Mouse (Mus musculus): Measurements from ENCODE around the gene Lhpp. TPM values are rescaled to one million over a fixed set of nuclear protein-coding genes. Genes with fewer than 3 reads are reported as not detected.

The Lhpp gene
- polyA plus RNA-seq, 1 experiment from 2014 or later = 9.3 TPM

DNA sequence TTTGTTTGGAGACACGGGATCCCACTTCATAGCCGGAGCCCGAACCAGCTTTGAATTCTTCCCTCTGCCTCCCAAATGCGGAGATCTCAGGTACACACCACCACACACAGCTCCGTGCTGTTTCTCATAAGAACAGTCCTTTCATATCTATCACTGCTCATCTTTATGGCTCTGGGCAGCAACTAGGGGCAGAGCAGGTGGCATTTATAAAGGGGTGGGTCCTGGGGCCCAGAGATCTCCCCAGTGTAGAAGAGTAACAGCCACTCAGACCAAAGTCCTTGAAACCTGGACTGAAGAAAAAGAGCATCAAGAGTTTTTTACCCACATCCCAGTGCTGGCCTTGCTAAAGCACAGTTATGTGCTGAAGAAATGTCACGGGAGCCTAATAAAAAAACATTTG lies 29.9 kb upstream of the Lhpp start:
- TF ChIP-seq CTCF (IDR thresholded peaks at IDR 0.05; ENCODE audit: low read depth) (no peak), EP300 (optimal IDR thresholded peaks at IDR 0.05) (no peak)
- H3K4me3 ChIP-seq (ENCODE audit: low read depth, low read length) = no peak overlapping the region
- 64% methylated on average over 6 of the region's 6 CpGs for WGBS
- DNase-seq (ENCODE audit: low spot score) (no peak), ATAC-seq (ENCODE audit: low FRiP score, low TSS enrichment) (no peak)
- no peaks in the 10 kb centered on the region for H3K9me3 ChIP-seq (ENCODE audit: control insufficient read depth, low read length)
- no peak overlapping the region for H3K4me2 ChIP-seq (replicated peaks; ENCODE audit: low read depth)
- no peak overlapping the region for H3K27ac ChIP-seq (replicated peaks)
- H3K36me3 ChIP-seq (ENCODE audit: control insufficient read depth, insufficient read depth, low read length) = no peaks in the 10 kb centered on the region
- H3K4me1 ChIP-seq (replicated peaks; ENCODE audit: control insufficient read depth, insufficient read depth) = no peaks in the 10 kb centered on the region
- H3K9ac ChIP-seq (ENCODE audit: low read length) = no peak overlapping the region
- H3K27me3 ChIP-seq (ENCODE audit: control insufficient read depth, insufficient read depth, low read length) = no peaks in the 10 kb centered on the region

DNA sequence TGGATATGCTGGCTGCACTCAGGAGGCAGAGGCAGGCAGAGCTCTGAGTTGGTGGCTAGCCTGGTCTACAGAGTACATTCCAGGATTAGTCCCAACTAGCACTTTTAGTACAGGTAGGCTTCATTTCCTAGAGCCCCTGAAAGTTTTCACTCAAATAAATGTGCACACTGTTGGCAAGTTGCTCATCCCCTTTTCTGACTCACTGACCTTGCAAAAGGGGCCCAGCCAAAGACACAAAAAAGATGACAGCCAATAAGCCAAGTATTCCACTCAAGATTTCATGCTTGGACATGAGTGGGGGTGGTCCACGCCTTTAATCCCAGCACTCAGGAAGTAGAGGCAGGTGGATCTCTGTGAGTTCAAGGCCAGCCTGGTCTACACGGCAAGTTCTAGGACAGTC lies 29.0 kb upstream of the Lhpp start:
- TF ChIP-seq CTCF (IDR thresholded peaks at IDR 0.05; ENCODE audit: low read depth) = no peak
- TF ChIP-seq EP300 (optimal IDR thresholded peaks at IDR 0.05) = no peak
- 90% methylated on average over 2 of the region's 2 CpGs for WGBS
- H3K9me3 ChIP-seq (ENCODE audit: control insufficient read depth, low read length) = no peaks in the 10 kb centered on the region
- no peak overlapping the region for H3K4me2 ChIP-seq (replicated peaks; ENCODE audit: low read depth)
- no peak overlapping the region for H3K4me3 ChIP-seq (ENCODE audit: low read depth, low read length)
- no peaks in the 10 kb centered on the region for H3K27me3 ChIP-seq (ENCODE audit: control insufficient read depth, insufficient read depth, low read length)
- H3K9ac ChIP-seq (ENCODE audit: low read length) = no peak overlapping the region
- no peaks in the 10 kb centered on the region for H3K4me1 ChIP-seq (replicated peaks; ENCODE audit: control insufficient read depth, insufficient read depth)
- H3K27ac ChIP-seq (replicated peaks) = no peak overlapping the region
- no peak for DNase-seq (ENCODE audit: low spot score)
- no peaks in the 10 kb centered on the region for H3K36me3 ChIP-seq (ENCODE audit: control insufficient read depth, insufficient read depth, low read length)
- ATAC-seq (ENCODE audit: low FRiP score, low TSS enrichment) = no peak

DNA sequence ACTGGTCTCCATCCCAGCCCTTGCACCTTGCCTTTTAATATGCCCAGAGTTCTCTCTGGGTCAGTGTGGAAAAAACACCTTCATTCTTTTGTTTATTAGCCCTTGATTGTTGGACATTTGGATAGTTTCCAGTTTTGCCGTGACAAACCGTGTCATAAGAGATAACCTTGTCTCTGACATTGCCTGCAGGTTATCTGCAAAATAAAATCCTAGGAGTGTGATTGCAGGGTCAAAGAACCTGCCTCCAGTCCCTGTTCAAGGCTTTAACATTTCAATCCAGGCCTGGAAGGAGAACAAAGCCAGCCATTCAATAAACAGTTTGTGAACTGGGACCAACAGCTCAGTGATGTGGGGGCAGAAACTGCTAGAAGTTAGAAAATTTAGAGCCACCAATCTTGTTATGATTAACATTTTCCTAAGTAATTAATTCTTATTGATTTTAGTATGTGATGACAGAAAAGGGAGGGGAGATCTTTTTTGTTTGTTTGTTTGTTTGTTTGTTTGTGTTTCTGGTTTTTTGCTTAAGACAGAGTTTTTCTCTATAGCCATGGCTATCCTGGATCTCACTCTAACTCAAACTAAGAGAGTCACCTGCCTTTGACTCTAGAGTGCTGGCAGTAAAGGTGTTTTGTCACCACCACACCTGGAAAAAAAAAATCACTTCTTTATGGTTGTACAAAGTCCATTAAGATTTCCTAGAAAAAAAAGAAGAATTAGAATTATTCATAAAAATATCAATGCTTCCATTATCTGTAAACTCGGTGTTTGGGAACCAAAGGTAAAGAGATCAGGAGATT lies 24.5 kb upstream of the Lhpp start:
- DNase-seq (ENCODE audit: low spot score) (no peak), ATAC-seq (ENCODE audit: low FRiP score, low TSS enrichment) (no peak)
- no peak overlapping the region for H3K27ac ChIP-seq (replicated peaks)
- no peaks in the 10 kb centered on the region for H3K9me3 ChIP-seq (ENCODE audit: control insufficient read depth, low read length)
- no peaks in the 10 kb centered on the region for H3K36me3 ChIP-seq (ENCODE audit: control insufficient read depth, insufficient read depth, low read length)
- WGBS = 50% methylated on average over 3 of the region's 3 CpGs
- H3K27me3 ChIP-seq (ENCODE audit: control insufficient read depth, insufficient read depth, low read length) = no peaks in the 10 kb centered on the region
- H3K9ac ChIP-seq (ENCODE audit: low read length) = no peak overlapping the region
- H3K4me1 ChIP-seq (replicated peaks; ENCODE audit: control insufficient read depth, insufficient read depth) = no peaks in the 10 kb centered on the region
- TF ChIP-seq CTCF (IDR thresholded peaks at IDR 0.05; ENCODE audit: low read depth) (no peak), EP300 (optimal IDR thresholded peaks at IDR 0.05) (no peak)
- H3K4me2 ChIP-seq (replicated peaks; ENCODE audit: low read depth) = no peak overlapping the region
- H3K4me3 ChIP-seq (ENCODE audit: low read depth, low read length) = no peak overlapping the region

DNA sequence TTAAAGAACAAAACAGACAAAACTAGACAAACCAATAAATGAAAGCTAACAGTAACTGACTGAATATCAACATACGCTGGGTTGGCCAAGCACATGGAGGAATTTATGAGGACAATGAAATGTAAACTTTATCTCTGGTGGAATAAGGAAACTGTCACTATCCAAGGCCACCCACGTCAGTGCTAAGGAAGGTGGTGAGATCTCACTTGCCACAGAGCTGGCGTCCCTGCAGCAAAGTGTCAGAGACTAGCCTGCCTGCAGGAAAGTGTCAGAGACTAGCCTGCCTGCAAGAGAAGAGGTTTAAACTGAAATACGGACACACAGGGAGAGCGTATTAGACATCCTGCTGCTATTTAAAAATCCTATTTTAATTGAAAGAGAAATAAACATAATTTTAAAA lies 23.3 kb upstream of the Lhpp start:
- H3K9ac ChIP-seq (ENCODE audit: low read length) = no peak overlapping the region
- no peak overlapping the region for H3K4me2 ChIP-seq (replicated peaks; ENCODE audit: low read depth)
- H3K27me3 ChIP-seq (ENCODE audit: control insufficient read depth, insufficient read depth, low read length) = no peaks in the 10 kb centered on the region
- H3K36me3 ChIP-seq (ENCODE audit: control insufficient read depth, insufficient read depth, low read length) = no peaks in the 10 kb centered on the region
- TF ChIP-seq CTCF (IDR thresholded peaks at IDR 0.05; ENCODE audit: low read depth) (no peak), EP300 (optimal IDR thresholded peaks at IDR 0.05) (no peak)
- H3K27ac ChIP-seq (replicated peaks) = no peak overlapping the region
- H3K4me3 ChIP-seq (ENCODE audit: low read depth, low read length) = no peak overlapping the region
- H3K9me3 ChIP-seq (ENCODE audit: control insufficient read depth, low read length) = no peaks in the 10 kb centered on the region
- ATAC-seq (ENCODE audit: low FRiP score, low TSS enrichment) (no peak), DNase-seq (ENCODE audit: low spot score) (no peak)
- 48% methylated on average over 5 of the region's 5 CpGs for WGBS
- H3K4me1 ChIP-seq (replicated peaks; ENCODE audit: control insufficient read depth, insufficient read depth) = no peaks in the 10 kb centered on the region

GRCm38 (mm10) chr7:132589610-132590009 lies 20.8 kb upstream of the Lhpp start:
- Histone ChIP-seq H3K9me3 (ENCODE audit: control insufficient read depth, low read length) (no peaks in the 10 kb centered on the region), H3K27me3 (ENCODE audit: control insufficient read depth, insufficient read depth, low read length) (no peaks in the 10 kb centered on the region), H3K9ac (ENCODE audit: low read length) (no peak overlapping the region), H3K27ac (replicated peaks) (no peak overlapping the region), H3K4me1 (replicated peaks; ENCODE audit: control insufficient read depth, insufficient read depth) (no peaks in the 10 kb centered on the region), H3K4me2 (replicated peaks; ENCODE audit: low read depth) (no peak overlapping the region), H3K4me3 (ENCODE audit: low read depth, low read length) (no peak overlapping the region), H3K36me3 (ENCODE audit: control insufficient read depth, insufficient read depth, low read length) (no peaks in the 10 kb centered on the region)
- no peak for ATAC-seq (ENCODE audit: low FRiP score, low TSS enrichment)
- DNase-seq (ENCODE audit: low spot score) = no peak
- no peak for TF ChIP-seq CTCF (IDR thresholded peaks at IDR 0.05; ENCODE audit: low read depth)
- TF ChIP-seq EP300 (optimal IDR thresholded peaks at IDR 0.05) = no peak
- 46% methylated on average over 5 of the region's 5 CpGs for WGBS

GRCm38 (mm10) chr7:132593762-132594161 lies 16.7 kb upstream of the Lhpp start:
- WGBS = 61% methylated on average over 2 of the region's 2 CpGs
- no peak for DNase-seq (ENCODE audit: low spot score)
- ATAC-seq (ENCODE audit: low FRiP score, low TSS enrichment) = no peak
- Histone ChIP-seq H3K4me2 (replicated peaks; ENCODE audit: low read depth) (no peak overlapping the region), H3K36me3 (ENCODE audit: control insufficient read depth, insufficient read depth, low read length) (no peaks in the 10 kb centered on the region), H3K4me1 (replicated peaks; ENCODE audit: control insufficient read depth, insufficient read depth) (0 out of 2 replicates have a peak, but pooled peaks cover 2% of the 10 kb centered on the region), H3K9ac (ENCODE audit: low read length) (no peak overlapping the region), H3K27me3 (ENCODE audit: control insufficient read depth, insufficient read depth, low read length) (peaks cover 4% of the 10 kb centered on the region; the same call in 1 of the 2 replicates), H3K4me3 (ENCODE audit: low read depth, low read length) (no peak overlapping the region), H3K9me3 (ENCODE audit: control insufficient read depth, low read length) (no peaks in the 10 kb centered on the region), H3K27ac (replicated peaks) (no peak overlapping the region)
- no peak for TF ChIP-seq EP300 (optimal IDR thresholded peaks at IDR 0.05)
- TF ChIP-seq CTCF (IDR thresholded peaks at IDR 0.05; ENCODE audit: low read depth) = no peak
